Mouse (Mus musculus): Measurements from ENCODE around the gene Ube2g2. TPM values are rescaled to one million over a fixed set of nuclear protein-coding genes. Genes with fewer than 3 reads are reported as not detected.

Ube2g2 gene
- polyA plus RNA-seq, 1 experiment, result 85.5 TPM

DNA sequence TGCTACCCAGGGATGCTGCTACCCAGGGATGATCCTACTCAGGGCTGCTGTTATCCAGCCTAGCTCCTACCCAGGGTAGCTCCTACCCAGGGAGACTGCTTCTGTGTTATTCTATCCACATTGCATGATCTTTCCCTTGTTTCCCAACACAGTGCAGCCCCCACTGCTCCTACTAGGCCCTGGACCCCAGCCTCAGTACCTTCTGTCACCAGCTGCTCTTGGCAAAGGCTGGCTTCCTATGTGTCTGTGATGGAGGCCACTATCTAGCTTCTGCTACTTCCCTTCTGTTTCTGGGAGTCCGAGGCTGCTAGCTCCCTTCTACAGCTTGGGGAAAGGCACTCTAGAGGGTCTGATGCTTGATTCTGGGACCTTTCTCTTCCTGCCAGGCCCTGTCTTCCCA lies 25.4 kb downstream of the Ube2g2 start:
- TF ChIP-seq FOSL1 (IDR thresholded peaks at IDR 0.05; ENCODE audit: insufficient read depth, low read length, poor library complexity, severe bottlenecking) (no peak), CEBPB (IDR thresholded peaks at IDR 0.05; ENCODE audit: low read depth) (no peak), MAX (IDR thresholded peaks at IDR 0.05) (no peak), USF1 (IDR thresholded peaks at IDR 0.05; ENCODE audit: low read depth) (no peak), MYOD1 (IDR thresholded peaks at IDR 0.05; ENCODE audit: control insufficient read depth, insufficient read length, low read depth) (no peak), MYOG (IDR thresholded peaks at IDR 0.05; ENCODE audit: control insufficient read depth, extremely low read depth, insufficient read length) (no peak), CTCF (IDR thresholded peaks at IDR 0.05; ENCODE audit: control insufficient read depth, insufficient read depth, insufficient read length) (no peak)
- H3K36me3 ChIP-seq (ENCODE audit: control insufficient read depth, insufficient read depth), result peaks cover 37% of the 10 kb centered on the region
- H3ac ChIP-seq (ENCODE audit: control insufficient read depth, insufficient read length, low read depth), result no peak overlapping the region
- no peaks in the 10 kb centered on the region for H3K79me3 ChIP-seq (ENCODE audit: low read depth)
- no peaks in the 10 kb centered on the region for H3K79me2 ChIP-seq (ENCODE audit: control insufficient read depth, insufficient read depth)
- no peaks in the 10 kb centered on the region for H3K27me3 ChIP-seq (ENCODE audit: control insufficient read depth, insufficient read depth, insufficient read length)
- H3K4me3 ChIP-seq (ENCODE audit: insufficient read depth, poor library complexity, severe bottlenecking), result no peak overlapping the region

DNA sequence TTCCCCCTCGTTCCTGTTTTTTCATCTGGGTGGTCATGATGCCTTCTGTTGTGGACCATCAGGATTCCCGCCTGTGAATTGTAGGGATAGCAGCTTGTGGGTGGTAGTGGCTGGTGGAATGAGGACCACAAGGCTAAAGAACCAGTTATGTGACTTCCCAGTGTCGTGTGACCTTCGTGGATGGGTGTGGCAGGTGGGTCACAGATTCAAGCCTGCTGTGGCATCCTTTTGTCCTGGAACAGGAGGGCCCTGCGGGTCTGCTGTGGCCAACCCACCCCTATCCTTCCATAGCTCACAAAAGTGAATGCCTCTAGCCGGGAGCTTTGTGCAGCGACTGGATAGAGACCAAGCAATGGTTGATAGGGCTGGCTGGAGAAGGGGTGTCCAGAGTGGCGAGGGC lies 25.8 kb downstream of the Ube2g2 start:
- TF ChIP-seq MYOG (IDR thresholded peaks at IDR 0.05; ENCODE audit: control insufficient read depth, extremely low read depth, insufficient read length), result no peak
- TF ChIP-seq CEBPB (IDR thresholded peaks at IDR 0.05; ENCODE audit: low read depth), result no peak
- TF ChIP-seq CTCF (IDR thresholded peaks at IDR 0.05; ENCODE audit: control insufficient read depth, insufficient read depth, insufficient read length), result no peak
- TF ChIP-seq MYOD1 (IDR thresholded peaks at IDR 0.05; ENCODE audit: control insufficient read depth, insufficient read length, low read depth), result no peak
- no peak for TF ChIP-seq FOSL1 (IDR thresholded peaks at IDR 0.05; ENCODE audit: insufficient read depth, low read length, poor library complexity, severe bottlenecking)
- no peak for TF ChIP-seq MAX (IDR thresholded peaks at IDR 0.05)
- no peak for TF ChIP-seq USF1 (IDR thresholded peaks at IDR 0.05; ENCODE audit: low read depth)
- H3K27me3 ChIP-seq (ENCODE audit: control insufficient read depth, insufficient read depth, insufficient read length), result no peaks in the 10 kb centered on the region
- H3K79me3 ChIP-seq (ENCODE audit: low read depth), result no peaks in the 10 kb centered on the region
- no peak overlapping the region for H3ac ChIP-seq (ENCODE audit: control insufficient read depth, insufficient read length, low read depth)
- H3K79me2 ChIP-seq (ENCODE audit: control insufficient read depth, insufficient read depth), result no peaks in the 10 kb centered on the region
- H3K4me3 ChIP-seq (ENCODE audit: insufficient read depth, poor library complexity, severe bottlenecking), result no peak overlapping the region
- H3K36me3 ChIP-seq (ENCODE audit: control insufficient read depth, insufficient read depth), result peaks cover 32% of the 10 kb centered on the region

DNA sequence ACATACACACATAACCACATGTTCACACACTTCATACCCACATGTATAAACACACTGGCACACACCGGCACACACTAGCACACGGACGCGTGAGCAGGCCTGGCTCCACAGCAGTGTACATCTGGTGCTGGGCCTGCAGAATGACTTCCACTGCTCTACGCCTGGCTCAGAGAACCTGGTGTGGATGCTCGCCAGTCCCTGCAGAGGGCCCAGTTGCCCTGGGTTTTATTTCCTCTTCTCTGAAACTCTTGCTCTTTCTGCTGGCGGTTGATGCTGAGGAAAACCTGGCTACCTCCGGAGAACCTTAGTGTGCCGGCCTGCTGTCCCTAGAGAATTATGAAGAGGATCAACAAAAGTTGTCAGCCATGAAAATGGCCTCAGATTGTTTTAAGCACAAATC lies 30.0 kb downstream of the Ube2g2 start:
- no peaks in the 10 kb centered on the region for H3K27me3 ChIP-seq (ENCODE audit: control insufficient read depth, insufficient read depth, insufficient read length)
- H3K36me3 ChIP-seq (ENCODE audit: control insufficient read depth, insufficient read depth), result no peaks in the 10 kb centered on the region
- TF ChIP-seq CEBPB (IDR thresholded peaks at IDR 0.05; ENCODE audit: low read depth) (no peak), USF1 (IDR thresholded peaks at IDR 0.05; ENCODE audit: low read depth) (no peak), FOSL1 (IDR thresholded peaks at IDR 0.05; ENCODE audit: insufficient read depth, low read length, poor library complexity, severe bottlenecking) (no peak), CTCF (IDR thresholded peaks at IDR 0.05; ENCODE audit: control insufficient read depth, insufficient read depth, insufficient read length) (no peak), MAX (IDR thresholded peaks at IDR 0.05) (no peak), MYOD1 (IDR thresholded peaks at IDR 0.05; ENCODE audit: control insufficient read depth, insufficient read length, low read depth) (no peak), MYOG (IDR thresholded peaks at IDR 0.05; ENCODE audit: control insufficient read depth, extremely low read depth, insufficient read length) (no peak)
- H3ac ChIP-seq (ENCODE audit: control insufficient read depth, insufficient read length, low read depth), result no peak overlapping the region
- H3K4me3 ChIP-seq (ENCODE audit: insufficient read depth, poor library complexity, severe bottlenecking), result no peak overlapping the region
- H3K79me2 ChIP-seq (ENCODE audit: control insufficient read depth, insufficient read depth), result no peaks in the 10 kb centered on the region
- H3K79me3 ChIP-seq (ENCODE audit: low read depth), result no peaks in the 10 kb centered on the region

DNA sequence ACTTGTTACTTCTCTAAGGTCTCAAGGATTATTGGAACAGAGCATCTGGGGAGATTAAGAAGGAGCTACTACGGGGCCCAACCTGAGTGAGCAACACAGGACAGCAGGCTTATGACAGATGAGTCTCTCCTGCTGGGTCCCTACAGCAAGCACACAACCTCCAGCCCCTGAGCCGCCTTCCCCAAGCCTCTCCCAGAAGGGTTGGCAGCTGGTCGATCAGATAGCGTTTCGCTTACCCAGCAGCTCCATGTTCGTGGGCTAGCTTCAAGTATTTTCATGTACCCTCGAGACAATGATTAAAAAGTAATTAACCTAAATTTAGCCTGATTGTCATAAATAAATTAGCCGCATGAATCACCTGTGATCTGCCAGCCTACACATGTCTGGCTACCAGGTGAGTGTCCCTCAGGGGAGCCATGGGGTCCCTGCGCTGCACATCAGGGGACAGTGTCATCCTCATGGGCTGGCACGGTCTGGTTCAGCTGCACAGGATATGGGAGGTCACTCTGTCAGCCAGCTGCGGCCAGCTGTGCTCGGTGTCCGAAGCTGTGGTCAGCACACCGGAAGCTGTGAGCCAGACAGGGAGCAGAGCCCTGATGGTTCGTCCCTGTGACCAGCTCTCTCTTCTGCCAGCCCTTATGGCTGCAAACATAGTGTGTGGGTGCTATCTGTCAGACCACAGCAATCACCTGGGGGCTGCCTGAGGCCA lies 36.4 kb downstream of the Ube2g2 start:
- peaks cover 8% of the 10 kb centered on the region for H3K27me3 ChIP-seq (ENCODE audit: control insufficient read depth, insufficient read depth, insufficient read length)
- H3ac ChIP-seq (ENCODE audit: control insufficient read depth, insufficient read length, low read depth), result no peak overlapping the region
- TF ChIP-seq MAX (IDR thresholded peaks at IDR 0.05), result no peak
- TF ChIP-seq FOSL1 (IDR thresholded peaks at IDR 0.05; ENCODE audit: insufficient read depth, low read length, poor library complexity, severe bottlenecking), result no peak
- TF ChIP-seq MYOG (IDR thresholded peaks at IDR 0.05; ENCODE audit: control insufficient read depth, extremely low read depth, insufficient read length), result no peak
- TF ChIP-seq USF1 (IDR thresholded peaks at IDR 0.05; ENCODE audit: low read depth), result no peak
- no peak for TF ChIP-seq MYOD1 (IDR thresholded peaks at IDR 0.05; ENCODE audit: control insufficient read depth, insufficient read length, low read depth)
- no peak for TF ChIP-seq CEBPB (IDR thresholded peaks at IDR 0.05; ENCODE audit: low read depth)
- TF ChIP-seq CTCF (IDR thresholded peaks at IDR 0.05; ENCODE audit: control insufficient read depth, insufficient read depth, insufficient read length), result no peak
- no peak overlapping the region for H3K4me3 ChIP-seq (ENCODE audit: insufficient read depth, poor library complexity, severe bottlenecking)
- no peaks in the 10 kb centered on the region for H3K36me3 ChIP-seq (ENCODE audit: control insufficient read depth, insufficient read depth)
- H3K79me3 ChIP-seq (ENCODE audit: low read depth), result no peaks in the 10 kb centered on the region
- H3K79me2 ChIP-seq (ENCODE audit: control insufficient read depth, insufficient read depth), result no peaks in the 10 kb centered on the region

DNA sequence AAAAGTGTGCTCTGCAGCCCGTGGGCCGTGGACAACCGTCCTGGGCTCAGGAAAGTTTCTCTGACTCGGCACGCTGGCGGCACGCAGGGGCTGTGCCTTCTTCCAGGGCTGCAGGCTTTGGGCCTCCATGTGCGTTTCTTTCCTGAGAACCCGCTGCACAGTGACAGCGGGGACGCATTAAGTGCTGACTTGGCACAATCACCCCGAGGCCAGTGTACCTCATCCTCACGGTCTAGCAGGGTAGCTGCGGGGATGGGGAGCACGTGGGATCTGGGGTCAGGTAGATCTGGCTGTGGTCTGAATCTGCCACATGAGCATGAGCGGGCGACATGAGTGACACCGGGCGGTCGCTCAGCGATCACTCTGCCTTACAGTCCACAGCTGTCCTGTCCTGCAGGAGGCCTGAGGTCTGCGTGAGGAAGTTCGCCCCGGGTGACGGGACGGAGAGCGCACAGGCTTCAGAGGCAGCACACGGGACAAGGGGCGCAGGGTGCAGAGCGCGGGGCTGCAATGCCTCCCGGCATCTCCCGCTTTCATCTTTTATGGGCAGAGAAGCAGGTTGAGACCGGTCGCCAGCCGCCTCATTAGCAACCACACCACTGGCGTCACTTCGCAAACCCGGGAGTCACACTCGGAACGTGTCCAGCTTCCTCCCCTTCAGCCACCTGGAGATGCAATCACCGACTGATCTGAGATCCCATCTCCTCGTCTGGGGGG lies 42.0 kb downstream of the Ube2g2 start:
- no peaks in the 10 kb centered on the region for H3K79me3 ChIP-seq (ENCODE audit: low read depth)
- no peak for TF ChIP-seq MYOD1 (IDR thresholded peaks at IDR 0.05; ENCODE audit: control insufficient read depth, insufficient read length, low read depth)
- TF ChIP-seq CTCF (IDR thresholded peaks at IDR 0.05; ENCODE audit: control insufficient read depth, insufficient read depth, insufficient read length), result no peak
- no peak for TF ChIP-seq USF1 (IDR thresholded peaks at IDR 0.05; ENCODE audit: low read depth)
- TF ChIP-seq MAX (IDR thresholded peaks at IDR 0.05), result no peak
- TF ChIP-seq FOSL1 (IDR thresholded peaks at IDR 0.05; ENCODE audit: insufficient read depth, low read length, poor library complexity, severe bottlenecking), result no peak
- TF ChIP-seq MYOG (IDR thresholded peaks at IDR 0.05; ENCODE audit: control insufficient read depth, extremely low read depth, insufficient read length), result no peak
- no peak for TF ChIP-seq CEBPB (IDR thresholded peaks at IDR 0.05; ENCODE audit: low read depth)
- H3ac ChIP-seq (ENCODE audit: control insufficient read depth, insufficient read length, low read depth), result no peak overlapping the region
- no peaks in the 10 kb centered on the region for H3K79me2 ChIP-seq (ENCODE audit: control insufficient read depth, insufficient read depth)
- no peaks in the 10 kb centered on the region for H3K36me3 ChIP-seq (ENCODE audit: control insufficient read depth, insufficient read depth)
- peaks cover 20% of the 10 kb centered on the region for H3K27me3 ChIP-seq (ENCODE audit: control insufficient read depth, insufficient read depth, insufficient read length)
- H3K4me3 ChIP-seq (ENCODE audit: insufficient read depth, poor library complexity, severe bottlenecking), result no peak overlapping the region
